Mouse (Mus musculus): Measurements from ENCODE around the gene Tex50. TPM values are rescaled to one million over a fixed set of nuclear protein-coding genes. Genes with fewer than 3 reads are reported as not detected.
"Not testable (repeated sequence)": the region's sequence is repeated elsewhere in the genome, so short reads cannot be mapped to it uniquely, and the experiment has no call there.

Gene Tex50
- polyA plus RNA-seq (2015; fragmentation: Nextera tagmentation; extraction: Ambion mirVana): 0.14 TPM in 1 of 2 replicates, not detected in the other

- Histone ChIP-seq H3K9me3 (no peaks in the 10 kb centered on the region), H3K27me3 (replicated peaks) (no peaks in the 10 kb centered on the region), H3K4me1 (no peaks in the 10 kb centered on the region), H3K4me3 (replicated peaks) (no peak within 1 kb of the TSS), H3K36me3 (no peaks in the 10 kb centered on the region), H3K9ac (no peak within 1 kb of the TSS), H3K4me2 (no peak within 1 kb of the TSS), H3K27ac (no peak within 1 kb of the TSS)
- ATAC-seq (ENCODE audit: insufficient read depth, low FRiP score, low read depth): no peak
- WGBS: 81% methylated on average over 3 of the region's 3 CpGs
Measured at GRCm38 (mm10) chr1:161159214-161159613, at the start of gene Tex50. Gene Tex50 (minus strand): TSS chr1:161159314.

GRCm38 (mm10) chr1:161199856-161200255, 40.7 kb upstream of the Tex50 start:
- H3K27me3 ChIP-seq (replicated peaks): no peaks in the 10 kb centered on the region
- H3K27ac ChIP-seq: no peak overlapping the region
- H3K4me1 ChIP-seq: no peaks in the 10 kb centered on the region
- H3K9ac ChIP-seq: no peak overlapping the region
- ATAC-seq (ENCODE audit: insufficient read depth, low FRiP score, low read depth): no peak
- H3K4me2 ChIP-seq: no peak overlapping the region
- WGBS: 72% methylated on average over 5 of the region's 5 CpGs
- H3K4me3 ChIP-seq (replicated peaks): no peak overlapping the region
- H3K9me3 ChIP-seq: no peaks in the 10 kb centered on the region
- H3K36me3 ChIP-seq: no peaks in the 10 kb centered on the region

DNA sequence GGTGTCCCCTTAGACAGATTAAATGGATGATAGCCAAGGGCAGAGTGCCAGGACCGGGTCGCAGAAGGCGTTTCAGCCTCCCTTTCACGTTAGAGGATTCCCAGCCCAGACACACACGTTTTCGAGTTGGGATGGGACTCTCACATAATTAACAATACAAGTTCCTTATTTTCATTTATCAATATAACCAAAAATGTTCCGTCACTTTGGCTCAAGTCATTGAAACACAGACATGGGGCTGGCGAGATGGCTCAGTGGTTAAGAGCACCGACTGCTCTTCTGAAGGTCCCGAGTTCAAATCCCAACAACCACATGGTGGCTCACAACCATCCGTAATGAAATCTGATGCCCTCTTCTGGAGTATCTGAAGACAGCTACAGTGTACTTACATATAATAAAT, 37.2 kb upstream of the Tex50 start:
- 45% methylated on average over 11 of the region's 11 CpGs for WGBS
- not testable (repeated sequence) for H3K27ac ChIP-seq; H3K4me1 ChIP-seq; H3K9ac ChIP-seq; H3K27me3 ChIP-seq (replicated peaks); ATAC-seq (ENCODE audit: insufficient read depth, low FRiP score, low read depth); H3K9me3 ChIP-seq; H3K36me3 ChIP-seq
- Histone ChIP-seq H3K4me3 (replicated peaks) (peak overlapping the region; percentile 47), H3K4me2 (peak overlapping the region; percentile 73)

GRCm38 (mm10) chr1:161195541-161196351, 36.6 kb upstream of the Tex50 start:
- Histone ChIP-seq H3K4me1 (no peaks in the 10 kb centered on the region), H3K9ac (peak overlapping the region; percentile 37; the same call in 1 of the 2 replicates), H3K27me3 (replicated peaks) (no peaks in the 10 kb centered on the region), H3K4me2 (peak overlapping the region; percentile 73), H3K4me3 (replicated peaks) (peak overlapping the region; percentile 47), H3K9me3 (no peaks in the 10 kb centered on the region), H3K27ac (peak overlapping the region; percentile 66; the same call in 1 of the 2 replicates), H3K36me3 (no peaks in the 10 kb centered on the region)
- peak; percentile 96 for ATAC-seq (ENCODE audit: insufficient read depth, low FRiP score, low read depth)
- WGBS: under 1% methylated on average over 16 of the region's 16 CpGs

GRCm38 (mm10) chr1:161190253-161190910, 31.3 kb upstream of the Tex50 start:
- Histone ChIP-seq H3K27ac (no peak overlapping the region), H3K9ac (no peak overlapping the region), H3K4me3 (replicated peaks) (no peak overlapping the region), H3K4me1 (no peaks in the 10 kb centered on the region), H3K9me3 (no peaks in the 10 kb centered on the region), H3K4me2 (no peak overlapping the region), H3K36me3 (no peaks in the 10 kb centered on the region), H3K27me3 (replicated peaks) (no peaks in the 10 kb centered on the region)
- ATAC-seq (ENCODE audit: insufficient read depth, low FRiP score, low read depth): no peak
- 63% methylated on average over 9 of the region's 9 CpGs for WGBS

- Histone ChIP-seq H3K4me3 (replicated peaks) (no peak overlapping the region), H3K4me1 (no peaks in the 10 kb centered on the region), H3K27me3 (replicated peaks) (no peaks in the 10 kb centered on the region), H3K27ac (no peak overlapping the region), H3K36me3 (no peaks in the 10 kb centered on the region), H3K4me2 (no peak overlapping the region), H3K9me3 (no peaks in the 10 kb centered on the region), H3K9ac (no peak overlapping the region)
- no peak for ATAC-seq (ENCODE audit: insufficient read depth, low FRiP score, low read depth)
- WGBS: 82% methylated on average over 3 of the region's 3 CpGs
Measured at GRCm38 (mm10) chr1:161185431-161185830, 26.3 kb upstream of the Tex50 start.

GRCm38 (mm10) chr1:161183677-161184076, 24.6 kb upstream of the Tex50 start:
- H3K27ac ChIP-seq: no peak overlapping the region
- H3K4me3 ChIP-seq (replicated peaks): no peak overlapping the region
- no peaks in the 10 kb centered on the region for H3K27me3 ChIP-seq (replicated peaks)
- no peak overlapping the region for H3K4me2 ChIP-seq
- 61% methylated on average over 9 of the region's 9 CpGs for WGBS
- no peaks in the 10 kb centered on the region for H3K4me1 ChIP-seq
- no peaks in the 10 kb centered on the region for H3K36me3 ChIP-seq
- no peaks in the 10 kb centered on the region for H3K9me3 ChIP-seq
- H3K9ac ChIP-seq: no peak overlapping the region
- no peak for ATAC-seq (ENCODE audit: insufficient read depth, low FRiP score, low read depth)

DNA sequence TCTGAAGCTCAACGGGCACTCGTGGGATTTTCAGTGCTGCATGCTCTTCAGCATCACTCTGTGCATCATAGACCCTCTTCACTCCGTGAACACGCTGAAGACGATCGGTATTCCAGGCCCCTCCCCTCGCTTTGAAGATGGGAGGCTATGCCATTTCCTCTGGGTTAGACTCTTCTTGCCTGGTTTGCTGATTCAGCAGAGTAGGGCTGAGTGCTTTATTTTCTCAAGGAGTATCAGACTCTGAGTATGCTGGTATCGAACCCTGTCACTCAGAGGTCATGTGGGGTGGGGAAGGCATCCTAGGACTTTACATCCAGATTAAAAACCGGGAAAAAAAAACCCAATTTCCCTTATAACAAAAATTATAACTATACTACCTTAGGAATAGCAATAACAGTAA, 23.3 kb upstream of the Tex50 start:
- H3K27ac ChIP-seq: no peak overlapping the region
- H3K9ac ChIP-seq: no peak overlapping the region
- H3K4me3 ChIP-seq (replicated peaks): no peak overlapping the region
- no peaks in the 10 kb centered on the region for H3K36me3 ChIP-seq
- 81% methylated on average over 9 of the region's 9 CpGs for WGBS
- no peak for ATAC-seq (ENCODE audit: insufficient read depth, low FRiP score, low read depth)
- no peaks in the 10 kb centered on the region for H3K9me3 ChIP-seq
- H3K4me2 ChIP-seq: no peak overlapping the region
- no peaks in the 10 kb centered on the region for H3K4me1 ChIP-seq
- no peaks in the 10 kb centered on the region for H3K27me3 ChIP-seq (replicated peaks)

DNA sequence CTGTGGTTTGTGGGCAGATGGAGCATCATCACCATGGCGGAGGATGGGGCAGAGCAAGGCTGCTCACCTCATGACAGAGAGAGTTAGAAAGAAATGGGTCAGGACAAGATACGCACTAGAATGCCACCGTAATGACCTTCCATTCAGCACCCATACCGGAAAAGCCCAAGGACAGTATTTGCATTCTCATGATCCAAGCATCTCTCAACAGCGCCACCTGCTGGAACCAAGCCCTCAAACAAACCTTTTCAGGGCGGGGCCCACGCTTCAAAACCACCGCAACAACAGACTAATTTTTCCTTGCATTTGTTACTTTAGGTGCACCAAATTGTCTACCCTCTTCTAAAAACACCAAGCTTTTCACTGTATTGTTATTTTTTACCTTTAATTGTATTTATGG, 21.6 kb upstream of the Tex50 start:
- ATAC-seq (ENCODE audit: insufficient read depth, low FRiP score, low read depth): no peak
- no peaks in the 10 kb centered on the region for H3K4me1 ChIP-seq
- H3K36me3 ChIP-seq: no peaks in the 10 kb centered on the region
- H3K27me3 ChIP-seq (replicated peaks): no peaks in the 10 kb centered on the region
- no peak overlapping the region for H3K9ac ChIP-seq
- no peaks in the 10 kb centered on the region for H3K9me3 ChIP-seq
- no peak overlapping the region for H3K27ac ChIP-seq
- no peak overlapping the region for H3K4me2 ChIP-seq
- 51% methylated on average over 8 of the region's 8 CpGs for WGBS
- no peak overlapping the region for H3K4me3 ChIP-seq (replicated peaks)

DNA sequence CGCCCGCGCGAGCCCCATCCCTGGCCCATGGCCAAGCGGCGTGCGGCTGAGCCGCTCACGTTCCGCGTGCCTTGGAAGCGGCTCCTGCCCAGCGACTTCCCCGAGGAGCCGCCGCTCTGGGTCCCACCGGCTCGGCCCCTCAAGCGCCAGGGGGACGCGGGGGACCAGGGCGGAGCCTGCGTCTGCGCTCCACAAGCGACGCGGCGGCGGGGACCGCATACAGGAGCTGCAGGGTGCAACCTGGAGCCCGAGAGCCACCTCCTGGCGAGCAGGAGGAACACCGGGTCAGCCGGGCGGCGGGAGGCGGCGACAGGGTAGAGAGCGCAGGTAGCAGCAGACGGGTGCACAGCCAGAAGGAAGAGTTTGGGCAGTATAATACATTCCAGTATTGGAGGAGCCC, 11.5 kb upstream of the Tex50 start:
- H3K9me3 ChIP-seq: no peaks in the 10 kb centered on the region
- H3K9ac ChIP-seq: no peak overlapping the region
- ATAC-seq (ENCODE audit: insufficient read depth, low FRiP score, low read depth): peak; percentile 88
- no peaks in the 10 kb centered on the region for H3K36me3 ChIP-seq
- no peaks in the 10 kb centered on the region for H3K4me1 ChIP-seq
- peak overlapping the region; percentile 54 for H3K4me3 ChIP-seq (replicated peaks)
- 0 out of 2 replicates have a peak, but pooled peaks cover 4% of the 10 kb centered on the region for H3K27me3 ChIP-seq (replicated peaks)
- whole genome bisulfite sequencing: 1% methylated on average over 40 of the region's 40 CpGs
- H3K27ac ChIP-seq: no peak overlapping the region
- H3K4me2 ChIP-seq: peak overlapping the region; percentile 83

- no peaks in the 10 kb centered on the region for H3K4me1 ChIP-seq
- ATAC-seq (ENCODE audit: insufficient read depth, low FRiP score, low read depth): no peak
- H3K4me3 ChIP-seq (replicated peaks): no peak overlapping the region
- no peaks in the 10 kb centered on the region for H3K36me3 ChIP-seq
- no peak overlapping the region for H3K27ac ChIP-seq
- no peak overlapping the region for H3K4me2 ChIP-seq
- WGBS: 62% methylated on average over 4 of the region's 4 CpGs
- no peaks in the 10 kb centered on the region for H3K27me3 ChIP-seq (replicated peaks)
- no peak overlapping the region for H3K9ac ChIP-seq
- no peaks in the 10 kb centered on the region for H3K9me3 ChIP-seq
Measured at GRCm38 (mm10) chr1:161160266-161160665, 1.2 kb upstream of the Tex50 start.

GRCm38 (mm10) chr1:161156546-161156945, 2.6 kb downstream of the Tex50 start:
- Histone ChIP-seq H3K4me2 (no peak overlapping the region), H3K9ac (no peak overlapping the region), H3K27ac (no peak overlapping the region), H3K36me3 (no peaks in the 10 kb centered on the region), H3K4me3 (replicated peaks) (no peak overlapping the region), H3K27me3 (replicated peaks) (no peaks in the 10 kb centered on the region), H3K4me1 (no peaks in the 10 kb centered on the region), H3K9me3 (no peaks in the 10 kb centered on the region)
- no peak for ATAC-seq (ENCODE audit: insufficient read depth, low FRiP score, low read depth)
- 85% methylated on average over 10 of the region's 10 CpGs for WGBS

All from stomach, embryonic 15.5 days (tissue).